Mouse (Mus musculus) olfactory bulb, adult 2 months (tissue): ENCODE results near the gene Fam53b.

ENCODE experiments used
- CTCF ChIP-seq: fragments of 200-500 bp; IDR thresholded peaks from 2 replicates; pipeline ENCODE4 v1.5.1; 2012; ENCODE audit warnings: low read depth, mild to moderate bottlenecking, low read length, moderate library complexity; ENCODE audit not compliant: insufficient read depth
- POLR2A ChIP-seq: fragments of 200-500 bp; IDR thresholded peaks from 2 replicates; pipeline ENCODE4 v1.6.1; 2012; ENCODE audit warnings: mild to moderate bottlenecking, low read depth, low read length, moderate library complexity; ENCODE audit not compliant: insufficient read depth

DNA sequence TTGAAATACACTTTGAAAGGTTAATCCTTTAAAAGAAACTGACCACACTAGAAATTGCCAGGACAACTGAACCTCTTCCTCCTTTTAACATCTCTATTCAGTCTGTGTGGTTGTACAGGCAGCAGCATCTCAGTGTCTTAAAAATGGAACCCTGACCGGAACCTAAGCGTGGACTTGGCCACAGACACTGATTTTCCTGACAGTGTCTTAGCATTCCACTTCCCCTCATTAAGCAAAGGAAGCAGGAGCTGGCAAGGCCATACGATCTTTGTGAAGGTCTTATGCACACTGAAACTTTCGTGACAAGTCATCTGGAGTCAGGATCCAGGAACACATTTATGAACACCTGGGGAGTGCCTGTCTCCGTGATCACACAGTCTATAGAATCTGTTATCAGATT, 29.6 kb downstream of the Fam53b start:
- TF ChIP-seq CTCF (no peak), POLR2A (no peak)
